Mouse (Mus musculus) liver, embryonic 15.5 days (tissue): Measurements from ENCODE around the gene Kank4. TPM values are rescaled to one million over a fixed set of nuclear protein-coding genes. Genes with fewer than 3 reads are reported as not detected.
"Not testable (repeated sequence)": the region's sequence is repeated elsewhere in the genome, so short reads cannot be mapped to it uniquely, and the experiment has no call there.

Experiments used
- ATAC-seq: fragments of 200-750 bp; cut with Nextera tagmentation; 2 replicates; pipeline ENCODE4 v1.8.0; 2017; ENCODE audit warnings: moderate number of reproducible peaks, mild to moderate bottlenecking, moderate library complexity; ENCODE audit not compliant: insufficient read depth
- H3K27ac ChIP-seq: fragments of 300-500 bp; sonication (generic); replicated peaks from 2 replicates; pipeline ENCODE4 v1.5.1; 2015; ENCODE audit warnings: mild to moderate bottlenecking, inconsistent platforms
- H3K27me3 ChIP-seq: fragments of 300-500 bp; sonication (generic); 2 replicates; pipeline ENCODE4 v1.6.1; 2015; ENCODE audit warnings: mild to moderate bottlenecking, inconsistent platforms
- H3K36me3 ChIP-seq: fragments of 300-500 bp; sonication (generic); replicated peaks from 2 replicates; pipeline ENCODE4 v1.6.1; 2015; ENCODE audit warnings: moderate library complexity, mild to moderate bottlenecking, inconsistent platforms
- H3K4me1 ChIP-seq: fragments of 300-500 bp; sonication (generic); replicated peaks from 2 replicates; pipeline ENCODE4 v1.6.1; 2015; ENCODE audit warnings: inconsistent platforms
- H3K4me2 ChIP-seq: fragments of 300-500 bp; sonication (generic); 2 replicates; pipeline ENCODE4 v1.6.1; 2015; ENCODE audit warnings: moderate library complexity, mild to moderate bottlenecking, inconsistent platforms
- H3K4me3 ChIP-seq: fragments of 300-500 bp; sonication (generic); replicated peaks from 2 replicates; pipeline ENCODE4 v1.5.1; 2015; ENCODE audit warnings: mild to moderate bottlenecking, inconsistent platforms
- H3K9ac ChIP-seq: fragments of 300-500 bp; sonication (generic); 2 replicates; pipeline ENCODE4 v1.6.1; 2015; ENCODE audit warnings: moderate library complexity, mild to moderate bottlenecking, inconsistent platforms
- H3K9me3 ChIP-seq: fragments of 300-500 bp; sonication (generic); replicated peaks from 2 replicates; pipeline ENCODE4 v1.6.1; 2016; ENCODE audit warnings: inconsistent platforms
- WGBS: fragments of 180-500 bp; shearing (Covaris S2); methylation state at CpG from one replicate; pipeline ENCODE4 v1.1.7; 2015; ENCODE audit warnings: mixed read lengths; ENCODE audit not compliant: insufficient replicate concordance; 5-methylcytosine and 5-hydroxymethylcytosine counted together
- polyA plus RNA-seq: library from polyadenylated mRNA; unstranded; fragments of >200 nt; fragmentation: Nextera tagmentation; extraction: Ambion mirVana; gene quantifications from 2 replicates; pipeline ENCODE4 v1.2.1, GENCODE M21; 2015

The Kank4 gene
- polyA plus RNA-seq, 1 experiment from 2014 or later, result 0.03 TPM

GRCm38 (mm10) chr4:98846396-98846795 lies 29.1 kb upstream of the Kank4 start:
- H3K4me3 ChIP-seq, result no peak overlapping the region
- no peaks in the 10 kb centered on the region for H3K9me3 ChIP-seq
- no peak for ATAC-seq
- no peak overlapping the region for H3K4me2 ChIP-seq
- 38% methylated on average over 3 of the region's 3 CpGs for WGBS
- H3K27me3 ChIP-seq, result no peaks in the 10 kb centered on the region
- H3K36me3 ChIP-seq, result no peaks in the 10 kb centered on the region
- no peak overlapping the region for H3K27ac ChIP-seq
- no peaks in the 10 kb centered on the region for H3K4me1 ChIP-seq
- H3K9ac ChIP-seq, result no peak overlapping the region

- no peaks in the 10 kb centered on the region for H3K36me3 ChIP-seq
- no peaks in the 10 kb centered on the region for H3K9me3 ChIP-seq
- no peak overlapping the region for H3K27ac ChIP-seq
- H3K9ac ChIP-seq, result no peak overlapping the region
- H3K4me2 ChIP-seq, result no peak overlapping the region
- whole genome bisulfite sequencing, result 67% methylated on average over 8 of the region's 8 CpGs
- no peaks in the 10 kb centered on the region for H3K4me1 ChIP-seq
- no peaks in the 10 kb centered on the region for H3K27me3 ChIP-seq
- no peak for ATAC-seq
- H3K4me3 ChIP-seq, result no peak overlapping the region
Measured at GRCm38 (mm10) chr4:98845687-98846125, 28.4 kb upstream of the Kank4 start.

- no peaks in the 10 kb centered on the region for H3K27me3 ChIP-seq
- H3K4me3 ChIP-seq, result no peak overlapping the region
- WGBS, result 57% methylated on average over 4 of the region's 4 CpGs
- no peaks in the 10 kb centered on the region for H3K4me1 ChIP-seq
- H3K4me2 ChIP-seq, result no peak overlapping the region
- ATAC-seq, result no peak
- no peaks in the 10 kb centered on the region for H3K9me3 ChIP-seq
- no peak overlapping the region for H3K27ac ChIP-seq
- H3K36me3 ChIP-seq, result no peaks in the 10 kb centered on the region
- H3K9ac ChIP-seq, result no peak overlapping the region
Measured at GRCm38 (mm10) chr4:98845201-98845600, 27.9 kb upstream of the Kank4 start.

GRCm38 (mm10) chr4:98843906-98844597 lies 26.7 kb upstream of the Kank4 start:
- Histone ChIP-seq H3K9me3 (no peaks in the 10 kb centered on the region), H3K4me1 (no peaks in the 10 kb centered on the region), H3K27ac (no peak overlapping the region), H3K4me3 (no peak overlapping the region), H3K9ac (no peak overlapping the region), H3K27me3 (no peaks in the 10 kb centered on the region), H3K4me2 (no peak overlapping the region), H3K36me3 (no peaks in the 10 kb centered on the region)
- 53% methylated on average over 7 of the region's 7 CpGs for WGBS
- ATAC-seq, result no peak

- H3K36me3 ChIP-seq, H3K4me2 ChIP-seq, ATAC-seq, H3K27me3 ChIP-seq, H3K4me3 ChIP-seq, H3K9ac ChIP-seq, H3K4me1 ChIP-seq, H3K27ac ChIP-seq, H3K9me3 ChIP-seq: not testable (repeated sequence)
- 75% methylated on average over 6 of the region's 6 CpGs for WGBS
Measured at GRCm38 (mm10) chr4:98841251-98841650, 23.9 kb upstream of the Kank4 start.

GRCm38 (mm10) chr4:98840526-98840925 lies 23.2 kb upstream of the Kank4 start:
- ATAC-seq, result no peak
- 61% methylated on average over 6 of the region's 6 CpGs for WGBS
- no peak overlapping the region for H3K4me3 ChIP-seq

GRCm38 (mm10) chr4:98838913-98839312 lies 21.6 kb upstream of the Kank4 start:
- Histone ChIP-seq H3K9me3 (no peaks in the 10 kb centered on the region), H3K27ac (no peak overlapping the region), H3K27me3 (no peaks in the 10 kb centered on the region), H3K4me3 (no peak overlapping the region), H3K4me2 (no peak overlapping the region), H3K9ac (no peak overlapping the region), H3K36me3 (no peaks in the 10 kb centered on the region), H3K4me1 (no peaks in the 10 kb centered on the region)
- no peak for ATAC-seq
- 73% methylated on average over 4 of the region's 4 CpGs for WGBS

More at GRCm38 (mm10) chr4:98840526-98840925, 23.2 kb upstream of the Kank4 start:
- Histone ChIP-seq H3K9me3 (no peaks in the 10 kb centered on the region), H3K27me3 (no peaks in the 10 kb centered on the region), H3K4me2 (no peak overlapping the region), H3K9ac (no peak overlapping the region), H3K36me3 (no peaks in the 10 kb centered on the region), H3K27ac (no peak overlapping the region), H3K4me1 (no peaks in the 10 kb centered on the region)

GRCm38 (mm10) chr4:98837715-98838505 lies 20.6 kb upstream of the Kank4 start:
- ATAC-seq, result no peak

GRCm38 (mm10) chr4:98836519-98836918 lies 19.2 kb upstream of the Kank4 start:
- Histone ChIP-seq H3K4me1 (no peaks in the 10 kb centered on the region), H3K9me3 (no peaks in the 10 kb centered on the region), H3K27ac (no peak overlapping the region), H3K4me2 (no peak overlapping the region), H3K27me3 (no peaks in the 10 kb centered on the region), H3K4me3 (no peak overlapping the region), H3K9ac (no peak overlapping the region), H3K36me3 (no peaks in the 10 kb centered on the region)
- ATAC-seq, result no peak
- whole genome bisulfite sequencing, result 12% methylated on average over 5 of the region's 5 CpGs

More at GRCm38 (mm10) chr4:98837715-98838505, 20.6 kb upstream of the Kank4 start:
- H3K27ac ChIP-seq, result no peak overlapping the region
- H3K36me3 ChIP-seq, result no peaks in the 10 kb centered on the region
- H3K9ac ChIP-seq, result no peak overlapping the region
- H3K9me3 ChIP-seq, result no peaks in the 10 kb centered on the region
- no peak overlapping the region for H3K4me2 ChIP-seq
- no peak overlapping the region for H3K4me3 ChIP-seq
- 68% methylated on average over 16 of the region's 16 CpGs for WGBS
- H3K27me3 ChIP-seq, result no peaks in the 10 kb centered on the region
- no peaks in the 10 kb centered on the region for H3K4me1 ChIP-seq

- no peaks in the 10 kb centered on the region for H3K9me3 ChIP-seq
- no peak for ATAC-seq
- H3K4me3 ChIP-seq, result no peak overlapping the region
- H3K4me1 ChIP-seq, result no peaks in the 10 kb centered on the region
- H3K4me2 ChIP-seq, result no peak overlapping the region
- WGBS, result 54% methylated on average over 4 of the region's 4 CpGs
- H3K27ac ChIP-seq, result no peak overlapping the region
- H3K27me3 ChIP-seq, result no peaks in the 10 kb centered on the region
- no peaks in the 10 kb centered on the region for H3K36me3 ChIP-seq
- no peak overlapping the region for H3K9ac ChIP-seq
Measured at GRCm38 (mm10) chr4:98834782-98835181, 17.4 kb upstream of the Kank4 start.

- 34% methylated on average over 1 of the region's 1 CpGs for WGBS
- no peaks in the 10 kb centered on the region for H3K27me3 ChIP-seq
- no peaks in the 10 kb centered on the region for H3K9me3 ChIP-seq
- no peaks in the 10 kb centered on the region for H3K4me1 ChIP-seq
- ATAC-seq, result no peak
- no peak overlapping the region for H3K9ac ChIP-seq
- no peak overlapping the region for H3K4me3 ChIP-seq
- H3K36me3 ChIP-seq, result no peaks in the 10 kb centered on the region
- no peak overlapping the region for H3K27ac ChIP-seq
- no peak overlapping the region for H3K4me2 ChIP-seq
Measured at GRCm38 (mm10) chr4:98831726-98832125, 14.4 kb upstream of the Kank4 start.
